Mouse (Mus musculus): ENCODE results near the gene Tas1r2. TPM values are rescaled to one million over a fixed set of nuclear protein-coding genes. Genes with fewer than 3 reads are reported as not detected.

The Tas1r2 gene
- polyA plus RNA-seq, 1 experiment, result not detected

DNA sequence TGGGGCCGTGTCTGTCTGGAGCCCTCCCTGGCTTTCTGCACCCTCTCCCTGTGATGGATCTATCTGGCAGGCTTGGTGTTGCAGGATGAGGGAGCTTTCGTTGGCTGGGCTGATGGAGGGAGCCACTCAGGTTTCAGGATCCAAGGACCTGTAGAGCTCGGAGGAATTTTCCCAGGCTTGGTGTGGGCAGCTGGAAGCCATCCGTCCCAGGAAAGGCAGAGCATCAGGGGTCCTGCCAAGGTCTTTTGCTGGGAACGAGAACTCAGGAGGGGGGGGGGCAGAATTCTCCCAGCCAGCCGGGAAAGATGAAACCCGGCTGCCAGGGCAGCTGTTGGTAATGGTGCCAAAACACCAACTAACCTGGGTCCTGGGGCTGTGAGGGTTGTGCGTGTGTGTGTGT is 45.3 kb downstream of the Tas1r2 start:
- no peak overlapping the region for H3K27ac ChIP-seq (ENCODE audit: insufficient read depth, low read length)
- 78% methylated on average over 8 of the region's 8 CpGs for WGBS
- no peaks in the 10 kb centered on the region for H3K36me3 ChIP-seq (ENCODE audit: control insufficient read depth, insufficient read depth, low read length)
- no peak overlapping the region for H3K4me3 ChIP-seq (ENCODE audit: extremely low read depth, insufficient read depth, insufficient read length)
- no peaks in the 10 kb centered on the region for H3K4me1 ChIP-seq (ENCODE audit: control insufficient read depth, insufficient read depth, insufficient read length)
- TF ChIP-seq CTCF (IDR thresholded peaks at IDR 0.05; ENCODE audit: extremely low read depth, insufficient read depth, insufficient read length, insufficient replicate concordance) (no peak), POLR2A (IDR thresholded peaks at IDR 0.05; ENCODE audit: low read depth, low read length) (no peak)
- no peaks in the 10 kb centered on the region for H3K27me3 ChIP-seq (ENCODE audit: control insufficient read depth, insufficient read depth, low read length)
- no peak for DNase-seq (ENCODE audit: low read depth in 1 of 2, low spot score in 2 of 2)

- DNase-seq (ENCODE audit: low read depth in 1 of 2, low spot score in 2 of 2), result no peak
- WGBS, result 53% methylated on average over 4 of the region's 4 CpGs
- H3K27me3 ChIP-seq (ENCODE audit: control insufficient read depth, insufficient read depth, low read length), result no peaks in the 10 kb centered on the region
- H3K4me3 ChIP-seq (ENCODE audit: extremely low read depth, insufficient read depth, insufficient read length), result no peak overlapping the region
- no peak overlapping the region for H3K27ac ChIP-seq (ENCODE audit: insufficient read depth, low read length)
- no peaks in the 10 kb centered on the region for H3K36me3 ChIP-seq (ENCODE audit: control insufficient read depth, insufficient read depth, low read length)
- no peaks in the 10 kb centered on the region for H3K4me1 ChIP-seq (ENCODE audit: control insufficient read depth, insufficient read depth, insufficient read length)
- no peak for TF ChIP-seq CTCF (IDR thresholded peaks at IDR 0.05; ENCODE audit: extremely low read depth, insufficient read depth, insufficient read length, insufficient replicate concordance)
- TF ChIP-seq POLR2A (IDR thresholded peaks at IDR 0.05; ENCODE audit: low read depth, low read length), result no peak
These were observed 49.6 kb downstream of the Tas1r2 start for GRCm38 (mm10) chr4:139702914-139703313.

DNA sequence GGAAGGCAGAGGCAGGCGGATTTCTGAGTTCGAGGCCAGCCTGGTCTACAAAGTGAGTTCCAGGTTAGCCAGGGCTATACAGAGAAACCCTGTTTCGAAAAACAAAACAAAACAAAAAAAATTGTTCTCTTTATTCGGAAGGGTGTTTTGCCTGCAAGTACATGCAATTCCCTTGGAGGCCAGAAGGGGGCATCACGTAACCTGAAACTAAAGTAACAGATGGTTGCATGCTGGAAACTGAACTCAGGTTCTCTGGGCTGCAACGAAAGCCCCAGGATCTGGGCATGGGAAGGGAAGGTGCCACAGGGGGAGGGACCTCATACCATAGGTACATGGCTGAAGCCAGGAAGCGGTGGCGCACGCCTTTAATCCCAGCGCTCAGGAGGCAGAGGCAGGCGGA is 50.1 kb downstream of the Tas1r2 start:
- Histone ChIP-seq H3K4me1 (ENCODE audit: control insufficient read depth, insufficient read depth, insufficient read length) (no peaks in the 10 kb centered on the region), H3K36me3 (ENCODE audit: control insufficient read depth, insufficient read depth, low read length) (no peaks in the 10 kb centered on the region), H3K4me3 (ENCODE audit: extremely low read depth, insufficient read depth, insufficient read length) (no peak overlapping the region), H3K27me3 (ENCODE audit: control insufficient read depth, insufficient read depth, low read length) (no peaks in the 10 kb centered on the region), H3K27ac (ENCODE audit: insufficient read depth, low read length) (no peak overlapping the region)
- TF ChIP-seq CTCF (IDR thresholded peaks at IDR 0.05; ENCODE audit: extremely low read depth, insufficient read depth, insufficient read length, insufficient replicate concordance) (peak; percentile 3; the same call in 1 of the 2 replicates), POLR2A (IDR thresholded peaks at IDR 0.05; ENCODE audit: low read depth, low read length) (no peak)
- DNase-seq (ENCODE audit: low read depth in 1 of 2, low spot score in 2 of 2), result no peak
- 79% methylated on average over 11 of the region's 11 CpGs for WGBS

DNA sequence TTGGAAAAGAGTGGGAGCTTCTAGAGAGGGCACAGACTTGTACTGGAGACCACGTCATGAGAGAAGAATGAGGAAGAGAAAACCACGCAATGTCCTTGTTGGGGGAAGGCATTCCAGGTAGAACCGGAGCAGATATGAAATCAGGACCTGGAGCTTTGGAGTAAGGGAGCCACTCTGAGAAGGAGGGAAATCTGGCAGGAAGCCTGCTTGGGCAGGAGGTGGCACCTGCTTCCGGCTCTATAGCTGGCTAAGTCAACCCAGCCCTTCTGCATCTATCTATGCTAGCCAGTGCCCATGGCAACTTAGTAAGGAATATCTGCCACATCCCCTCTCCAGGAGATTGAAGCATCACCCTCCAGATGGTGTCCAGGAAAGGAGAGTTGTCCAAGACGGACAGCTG is 52.6 kb downstream of the Tas1r2 start:
- Histone ChIP-seq H3K36me3 (ENCODE audit: control insufficient read depth, insufficient read depth, low read length) (no peaks in the 10 kb centered on the region), H3K4me3 (ENCODE audit: extremely low read depth, insufficient read depth, insufficient read length) (no peak overlapping the region), H3K4me1 (ENCODE audit: control insufficient read depth, insufficient read depth, insufficient read length) (no peaks in the 10 kb centered on the region), H3K27me3 (ENCODE audit: control insufficient read depth, insufficient read depth, low read length) (no peaks in the 10 kb centered on the region), H3K27ac (ENCODE audit: insufficient read depth, low read length) (no peak overlapping the region)
- TF ChIP-seq POLR2A (IDR thresholded peaks at IDR 0.05; ENCODE audit: low read depth, low read length) (no peak), CTCF (IDR thresholded peaks at IDR 0.05; ENCODE audit: extremely low read depth, insufficient read depth, insufficient read length, insufficient replicate concordance) (no peak)
- DNase-seq (ENCODE audit: low read depth in 1 of 2, low spot score in 2 of 2), result no peak
- WGBS, result 74% methylated on average over 5 of the region's 5 CpGs

- H3K36me3 ChIP-seq (ENCODE audit: control insufficient read depth, insufficient read depth, low read length), result no peaks in the 10 kb centered on the region
- H3K4me1 ChIP-seq (ENCODE audit: control insufficient read depth, insufficient read depth, insufficient read length), result no peaks in the 10 kb centered on the region
- H3K27ac ChIP-seq (ENCODE audit: insufficient read depth, low read length), result no peak overlapping the region
- no peak overlapping the region for H3K4me3 ChIP-seq (ENCODE audit: extremely low read depth, insufficient read depth, insufficient read length)
- 67% methylated on average over 25 of the region's 25 CpGs for WGBS
- no peak for TF ChIP-seq CTCF (IDR thresholded peaks at IDR 0.05; ENCODE audit: extremely low read depth, insufficient read depth, insufficient read length, insufficient replicate concordance)
- TF ChIP-seq POLR2A (IDR thresholded peaks at IDR 0.05; ENCODE audit: low read depth, low read length), result no peak
- H3K27me3 ChIP-seq (ENCODE audit: control insufficient read depth, insufficient read depth, low read length), result no peaks in the 10 kb centered on the region
- DNase-seq (ENCODE audit: low read depth in 1 of 2, low spot score in 2 of 2), result no peak
These were observed 57.4 kb downstream of the Tas1r2 start for GRCm38 (mm10) chr4:139710467-139711334.

DNA sequence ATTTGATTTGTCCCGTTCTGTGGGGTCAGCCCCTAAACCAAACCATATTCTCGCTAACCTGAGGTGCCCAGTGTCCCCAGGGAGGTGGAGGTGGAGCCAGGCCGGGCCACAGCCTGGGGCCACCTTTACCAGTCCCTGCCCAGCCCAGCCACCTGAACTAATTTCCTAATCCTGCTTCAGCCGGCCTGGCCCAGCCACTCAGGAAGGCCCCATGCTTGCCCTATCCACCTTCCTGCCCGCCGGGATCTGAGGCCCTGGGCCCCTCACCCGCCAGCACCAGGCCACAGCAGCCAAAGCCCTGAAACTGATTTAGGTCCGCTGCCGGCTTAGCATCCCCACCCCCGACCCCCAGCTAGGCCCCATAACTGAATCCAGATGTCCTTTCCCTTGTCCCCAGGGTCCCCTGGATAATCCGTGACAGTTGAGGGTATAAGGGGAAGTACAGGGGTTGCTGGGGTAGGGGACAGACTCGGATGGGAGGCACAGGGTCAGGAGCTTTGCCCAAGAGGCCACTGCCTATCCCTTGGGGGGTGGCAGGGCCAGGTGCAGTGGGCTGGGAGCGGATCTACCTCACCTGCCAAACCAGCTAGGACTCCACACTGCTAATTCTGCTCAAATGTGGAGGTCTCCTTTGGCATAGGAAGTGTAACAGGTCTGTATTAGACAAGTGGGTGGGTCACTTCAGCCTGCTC is 62.0 kb downstream of the Tas1r2 start:
- H3K27me3 ChIP-seq (ENCODE audit: control insufficient read depth, insufficient read depth, low read length), result no peaks in the 10 kb centered on the region
- no peak overlapping the region for H3K4me3 ChIP-seq (ENCODE audit: extremely low read depth, insufficient read depth, insufficient read length)
- no peak overlapping the region for H3K27ac ChIP-seq (ENCODE audit: insufficient read depth, low read length)
- H3K36me3 ChIP-seq (ENCODE audit: control insufficient read depth, insufficient read depth, low read length), result no peaks in the 10 kb centered on the region
- WGBS, result 52% methylated on average over 13 of the region's 13 CpGs
- H3K4me1 ChIP-seq (ENCODE audit: control insufficient read depth, insufficient read depth, insufficient read length), result no peaks in the 10 kb centered on the region
- TF ChIP-seq POLR2A (IDR thresholded peaks at IDR 0.05; ENCODE audit: low read depth, low read length) (no peak), CTCF (IDR thresholded peaks at IDR 0.05; ENCODE audit: extremely low read depth, insufficient read depth, insufficient read length, insufficient replicate concordance) (no peak)
- no peak for DNase-seq (ENCODE audit: low read depth in 1 of 2, low spot score in 2 of 2)
